Mouse (Mus musculus): Measurements from ENCODE around the gene Snrpa. TPM values are rescaled to one million over a fixed set of nuclear protein-coding genes. Genes with fewer than 3 reads are reported as not detected.
A peak's percentile ranks its signal among the peaks of the same experiment; 100 is the strongest.

Gene Snrpa
- total and polyA plus RNA-seq, 3 experiments, result 67.1 to 233 (median 123) TPM

GRCm38 (mm10) chr7:27165696-27166095, 30.4 kb downstream of the Snrpa start:
- TF ChIP-seq HCFC1 (IDR thresholded peaks at IDR 0.05; ENCODE audit: low read depth, low read length) (no peak), JUN (IDR thresholded peaks at IDR 0.05; ENCODE audit: insufficient read depth, low read depth, low read length) (no peak), CTCF (conservative IDR thresholded peaks at IDR 0.05 in 1 of 2, IDR thresholded peaks at IDR 0.05 in 1 of 2; ENCODE audit: low read depth in 2 of 2, low read length in 2 of 2) (no peak), ZKSCAN1 (IDR thresholded peaks at IDR 0.05; ENCODE audit: borderline replicate concordance, low read depth, low read length) (no peak), JUND (conservative IDR thresholded peaks at IDR 0.05; ENCODE audit: low read depth, low read length) (no peak), ETS1 (conservative IDR thresholded peaks at IDR 0.05; ENCODE audit: low read depth, low read length) (no peak), IRF4 (IDR thresholded peaks at IDR 0.05; ENCODE audit: low read depth, low read length) (no peak), EP300 (IDR thresholded peaks at IDR 0.05; ENCODE audit: low read length) (no peak), POLR2AphosphoS2 (IDR thresholded peaks at IDR 0.05; ENCODE audit: low read depth, low read length) (no peak), GABPA (IDR thresholded peaks at IDR 0.05; ENCODE audit: insufficient replicate concordance, low read depth, low read length) (no peak), USF1 (IDR thresholded peaks at IDR 0.05; ENCODE audit: low read depth, low read length) (no peak), MYC (IDR thresholded peaks at IDR 0.05; ENCODE audit: low read depth, low read length) (no peak), KAT2A (IDR thresholded peaks at IDR 0.05; ENCODE audit: insufficient replicate concordance, low read length) (no peak), MEF2A (IDR thresholded peaks at IDR 0.05; ENCODE audit: borderline replicate concordance, low read depth, low read length) (no peak), MXI1 (IDR thresholded peaks at IDR 0.05; ENCODE audit: low read depth, low read length) (no peak), NELFE (IDR thresholded peaks at IDR 0.05; ENCODE audit: low read depth, low read length) (no peak), ZMIZ1 (IDR thresholded peaks at IDR 0.05; ENCODE audit: low read depth, low read length) (no peak), PAX5 (IDR thresholded peaks at IDR 0.05; ENCODE audit: low read length) (no peak)
- no peak for DNase-seq (ENCODE audit: extremely low read depth)
- peaks cover 39 to 61% of the 10 kb centered on the region in 2 experiments for H3K4me1 ChIP-seq (ENCODE audit: control insufficient read depth in 1 of 2, insufficient read depth in 2 of 2)
- no peaks in the 10 kb centered on the region for H3K27me3 ChIP-seq (replicated peaks)
- in situ Hi-C loops (cut with MboI; ENCODE audit: low pct_ligation_motif_present, low pct_unique_long_range_greater_than_20kb, low sequenced_read_pairs) (no loop called here), dilution Hi-C loops (cut with MboI; ENCODE audit: extremely low pct_ligation_motif_present, extremely low pct_unique_long_range_greater_than_20kb, low sequenced_read_pairs) (no loop called here)
- H3K9me3 ChIP-seq (replicated peaks; ENCODE audit: low read length), result no peaks in the 10 kb centered on the region
- peak overlapping the region; percentile 90 for H3K9ac ChIP-seq (ENCODE audit: insufficient read depth, low read depth)
- peaks cover 47% of the 10 kb centered on the region for H3K79me2 ChIP-seq (replicated peaks; ENCODE audit: control insufficient read depth, extremely low read depth, insufficient read depth, poor library complexity, severe bottlenecking)
- peak overlapping the region; percentile 86 to 98 (median 92) for H3K4me3 ChIP-seq (replicated peaks in 1 of 3; ENCODE audit: low read depth in 2 of 3, low read length in 2 of 3, poor library complexity in 1 of 3)
- peak overlapping the region; percentile 77 for H3K4me2 ChIP-seq (ENCODE audit: insufficient read depth, low read depth, poor library complexity, severe bottlenecking)
- peak overlapping the region; percentile 98 for H3K27ac ChIP-seq (ENCODE audit: insufficient read depth, low read depth)
- peaks cover 16 to 58% of the 10 kb centered on the region in 2 experiments for H3K36me3 ChIP-seq (replicated peaks in 1 of 2; ENCODE audit: control insufficient read depth in 1 of 2, insufficient read depth in 1 of 2, low read length in 1 of 2)

- H3K4me2 ChIP-seq (ENCODE audit: insufficient read depth, low read depth, poor library complexity, severe bottlenecking), result peak overlapping the region; percentile 77
- peak overlapping the region; percentile 86 to 98 (median 92) for H3K4me3 ChIP-seq (replicated peaks in 1 of 3; ENCODE audit: low read depth in 2 of 3, low read length in 2 of 3, poor library complexity in 1 of 3)
- H3K9ac ChIP-seq (ENCODE audit: insufficient read depth, low read depth), result peak overlapping the region; percentile 90
- H3K36me3 ChIP-seq (replicated peaks in 1 of 2; ENCODE audit: control insufficient read depth in 1 of 2, insufficient read depth in 1 of 2, low read length in 1 of 2), result peaks cover 15 to 59% of the 10 kb centered on the region in 2 experiments
- no peaks in the 10 kb centered on the region for H3K27me3 ChIP-seq (replicated peaks)
- DNase-seq (ENCODE audit: extremely low read depth), result no peak
- no peak for TF ChIP-seq MEF2A (IDR thresholded peaks at IDR 0.05; ENCODE audit: borderline replicate concordance, low read depth, low read length)
- TF ChIP-seq BHLHE40 (IDR thresholded peaks at IDR 0.05; ENCODE audit: low read depth, low read length), result no peak
- TF ChIP-seq RCOR1 (conservative IDR thresholded peaks at IDR 0.05; ENCODE audit: low read depth, low read length), result 0 out of 2 replicates have a peak, but pooled peaks have one; percentile 7
- TF ChIP-seq UBTF (IDR thresholded peaks at IDR 0.05; ENCODE audit: low read depth, low read length), result no peak; the same call in 1 of the 2 replicates
- 0 out of 2 replicates have a peak, but pooled peaks have one; percentile 25 for TF ChIP-seq ZMIZ1 (IDR thresholded peaks at IDR 0.05; ENCODE audit: low read depth, low read length)
- no peak for TF ChIP-seq IRF4 (IDR thresholded peaks at IDR 0.05; ENCODE audit: low read depth, low read length)
- 0 out of 2 replicates have a peak, but pooled peaks have one; percentile 34 for TF ChIP-seq MXI1 (IDR thresholded peaks at IDR 0.05; ENCODE audit: low read depth, low read length)
- no peak for TF ChIP-seq MYC (IDR thresholded peaks at IDR 0.05; ENCODE audit: low read depth, low read length)
- TF ChIP-seq ZC3H11A (IDR thresholded peaks at IDR 0.05; ENCODE audit: low read depth, low read length), result no peak
- TF ChIP-seq TCF12 (IDR thresholded peaks at IDR 0.05; ENCODE audit: low read depth, low read length), result no peak
- in situ Hi-C loops (cut with MboI; ENCODE audit: low pct_ligation_motif_present, low pct_unique_long_range_greater_than_20kb, low sequenced_read_pairs) (no loop called here), dilution Hi-C loops (cut with MboI; ENCODE audit: extremely low pct_ligation_motif_present, extremely low pct_unique_long_range_greater_than_20kb, low sequenced_read_pairs) (no loop called here)
- peaks cover 48% of the 10 kb centered on the region for H3K79me2 ChIP-seq (replicated peaks; ENCODE audit: control insufficient read depth, extremely low read depth, insufficient read depth, poor library complexity, severe bottlenecking)
- H3K9me3 ChIP-seq (replicated peaks; ENCODE audit: low read length), result no peaks in the 10 kb centered on the region
- H3K4me1 ChIP-seq (ENCODE audit: control insufficient read depth in 1 of 2, insufficient read depth in 2 of 2), result peaks cover 43 to 63% of the 10 kb centered on the region in 2 experiments
- H3K27ac ChIP-seq (ENCODE audit: insufficient read depth, low read depth), result peak overlapping the region; percentile 98
Measured at GRCm38 (mm10) chr7:27165007-27165655, 30.9 kb downstream of the Snrpa start.

Measured in CH12.LX (cell line).